Mouse (Mus musculus): ENCODE measurements around the gene Cyb5b.
"Not testable (repeated sequence)": the region's sequence is repeated elsewhere in the genome, so short reads cannot be mapped to it uniquely, and the experiment has no call there.

Gene Cyb5b

GRCm38 (mm10) chr8:107172969-107173645 is 22.7 kb downstream of the Cyb5b start:
- no peak for DNase-seq (ENCODE audit: low spot score)

- DNase-seq (ENCODE audit: low spot score), result no peak
These were observed 30.7 kb downstream of the Cyb5b start for GRCm38 (mm10) chr8:107181122-107181521.

GRCm38 (mm10) chr8:107184996-107185395 is 34.6 kb downstream of the Cyb5b start:
- DNase-seq (ENCODE audit: low spot score), result no peak

- no peak for DNase-seq (ENCODE audit: low spot score)
These were observed 36.4 kb downstream of the Cyb5b start for GRCm38 (mm10) chr8:107186659-107187390.

- DNase-seq (ENCODE audit: low spot score), result no peak
These were observed 37.2 kb downstream of the Cyb5b start for GRCm38 (mm10) chr8:107187631-107188030.

GRCm38 (mm10) chr8:107192631-107193030 is 42.2 kb downstream of the Cyb5b start:
- no peak for DNase-seq (ENCODE audit: low spot score)

- no peak for DNase-seq (ENCODE audit: low spot score)
These were observed 42.9 kb downstream of the Cyb5b start for GRCm38 (mm10) chr8:107193331-107193730.

- DNase-seq (ENCODE audit: low spot score), result no peak
These were observed 44.5 kb downstream of the Cyb5b start for GRCm38 (mm10) chr8:107194786-107195451.

- DNase-seq (ENCODE audit: low spot score), result no peak
These were observed 47.7 kb downstream of the Cyb5b start for GRCm38 (mm10) chr8:107197901-107198826.

GRCm38 (mm10) chr8:107205164-107205563 is 54.7 kb downstream of the Cyb5b start:
- peak; percentile 54 for DNase-seq (ENCODE audit: low spot score)

- peak; percentile 88 for DNase-seq (ENCODE audit: low spot score)
These were observed 55.5 kb downstream of the Cyb5b start for GRCm38 (mm10) chr8:107205701-107206561.

GRCm38 (mm10) chr8:107206782-107207525 is 56.5 kb downstream of the Cyb5b start:
- DNase-seq (ENCODE audit: low spot score), result no peak

- no peak for DNase-seq (ENCODE audit: low spot score)
These were observed 58.7 kb downstream of the Cyb5b start for GRCm38 (mm10) chr8:107209185-107209584.

- DNase-seq (ENCODE audit: low spot score), result no peak
These were observed 61.6 kb downstream of the Cyb5b start for GRCm38 (mm10) chr8:107212006-107212405.

- not testable (repeated sequence) for DNase-seq (ENCODE audit: low spot score)
These were observed 66.8 kb downstream of the Cyb5b start for GRCm38 (mm10) chr8:107217230-107217629.

GRCm38 (mm10) chr8:107218091-107218490 is 67.7 kb downstream of the Cyb5b start:
- peak; percentile 69 for DNase-seq (ENCODE audit: low spot score)

GRCm38 (mm10) chr8:107219078-107219477 is 68.6 kb downstream of the Cyb5b start:
- no peak for DNase-seq (ENCODE audit: low spot score)

- DNase-seq (ENCODE audit: low spot score), result peak; percentile 59
These were observed 71.7 kb downstream of the Cyb5b start for GRCm38 (mm10) chr8:107221924-107222851.

- peak; percentile 50 for DNase-seq (ENCODE audit: low spot score)
These were observed 75.7 kb downstream of the Cyb5b start for GRCm38 (mm10) chr8:107226183-107226582.
